Mouse (Mus musculus): ENCODE data around the gene Dnajc24. TPM values are rescaled to one million over a fixed set of nuclear protein-coding genes. Genes with fewer than 3 reads are reported as not detected.

The Dnajc24 gene
- polyA plus RNA-seq (2017; shearing (Covaris generic)): 30.4 TPM

DNA sequence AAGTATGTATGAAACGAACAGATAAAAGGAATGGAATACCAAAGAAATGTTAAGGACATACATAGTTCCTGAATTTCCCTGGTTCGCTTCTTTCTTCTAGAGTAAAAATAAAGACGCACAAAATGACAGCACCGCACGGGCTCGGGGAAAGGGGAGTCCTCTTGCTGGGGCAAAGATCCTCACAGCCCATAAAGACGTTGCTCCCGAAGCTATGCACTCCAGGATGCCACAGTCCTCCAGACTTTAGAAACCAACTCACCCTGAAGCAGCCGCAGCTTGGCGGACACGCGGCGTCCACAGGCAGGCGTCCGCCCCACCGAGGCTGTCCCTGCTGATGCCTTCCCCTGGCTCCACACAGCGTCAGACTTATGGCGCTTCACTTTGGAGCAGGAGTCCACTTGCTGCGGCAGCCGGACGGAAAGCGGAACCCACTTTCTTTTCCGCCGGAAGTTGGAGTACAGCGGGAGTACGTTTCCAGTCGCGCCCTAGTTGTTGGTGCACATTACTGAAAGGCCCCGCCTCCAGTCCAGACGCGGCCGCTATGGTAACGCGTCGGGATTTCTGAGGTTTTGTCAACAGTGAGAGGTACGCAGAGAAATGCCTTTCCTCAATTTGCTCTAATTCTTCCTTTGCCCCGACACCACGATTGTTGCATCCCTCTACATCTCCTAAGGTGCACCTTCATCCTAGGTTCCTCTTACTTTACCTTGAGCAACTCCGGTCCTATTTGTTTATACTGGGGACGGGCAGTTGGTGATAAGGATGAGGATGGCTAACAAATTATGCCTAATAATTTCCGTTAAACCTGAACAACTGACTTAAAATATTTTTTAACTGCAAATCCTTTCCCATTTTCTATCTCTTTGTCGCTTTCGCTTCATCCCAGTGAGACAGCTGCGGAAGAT lies at the start of gene Dnajc24:
Dnajc24 (minus strand) TSS at position 715 of the 905 bp plus-strand sequence.

Other genes with a start within 250 kb of the Dnajc24 start
- gene Elp4, start 99.0 kb downstream of the Dnajc24 start, polyA plus RNA-seq (2017; shearing (Covaris generic)): 20.3 TPM
- gene Immp1l, start 98.9 kb downstream of the Dnajc24 start, polyA plus RNA-seq (2017; shearing (Covaris generic)): 62.3 TPM

Measured in effector memory CD4-positive, alpha-beta T cell, adult 7 months (primary cell).